Mouse (Mus musculus) small intestine, adult 2 months (tissue): ENCODE data around the gene Fzd1.

ENCODE experiments used
- CTCF ChIP-seq: fragments of 200-500 bp; IDR thresholded peaks from 2 replicates; pipeline ENCODE4 v1.5.1; 2012; ENCODE audit warnings: low read depth, mild to moderate bottlenecking, control low read depth, inconsistent platforms, low read length, moderate library complexity, mixed read lengths; ENCODE audit not compliant: insufficient replicate concordance, insufficient read length; ENCODE audit errors: extremely low read depth
- POLR2A ChIP-seq: fragments of 200-500 bp; IDR thresholded peaks from 2 replicates; pipeline ENCODE4 v1.6.1; 2012; ENCODE audit warnings: low read depth, mild to moderate bottlenecking, control low read depth, inconsistent platforms, low read length, moderate library complexity

- TF ChIP-seq CTCF (no peak), POLR2A (no peak)
These were observed 43.4 kb upstream of the Fzd1 start for GRCm38 (mm10) chr5:4801096-4801850.
